8 mouse cellular contexts compared by ENCODE assay signal in the genomic region with DNA sequence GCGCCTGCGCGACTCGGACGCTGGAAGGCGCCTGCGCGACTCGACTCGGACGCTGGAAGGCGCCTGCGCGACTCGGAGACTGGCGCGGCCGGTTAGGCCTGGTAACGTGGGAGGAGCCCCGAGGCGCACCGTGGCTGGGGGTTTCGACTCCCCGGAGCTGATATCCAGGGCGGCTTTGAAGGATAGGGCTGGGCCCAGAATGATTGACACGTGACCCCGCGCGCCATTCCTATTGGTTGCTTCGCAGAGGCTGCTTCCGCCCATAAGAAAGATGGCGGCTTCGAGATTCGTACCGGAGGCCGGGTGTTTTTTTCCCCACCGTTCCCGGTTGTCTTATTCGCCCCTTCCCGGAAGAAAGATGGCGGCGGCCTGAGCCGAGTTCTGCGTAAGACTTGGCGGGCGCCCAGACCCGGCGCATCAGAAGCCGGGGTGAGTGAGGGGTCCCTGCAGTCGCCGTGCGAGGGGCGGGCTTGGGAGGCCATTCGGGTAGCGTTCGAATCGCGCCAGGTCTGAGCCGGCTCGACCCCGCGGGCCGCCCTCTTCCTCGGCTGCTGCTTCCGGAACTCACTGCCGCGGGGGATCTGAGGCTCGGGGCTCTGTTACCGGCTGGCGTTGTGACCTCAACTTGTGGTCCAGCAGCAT. TPM values are rescaled to one million over a fixed set of nuclear protein-coding genes. Genes with fewer than 3 reads are reported as not detected.
DNase-seq lines count a peak whose midpoint lies in the region; ATAC-seq and TF ChIP-seq lines count a peak whose summit lies in the region.

No protein-coding gene starts in this region.

- H3K79me2 ChIP-seq in liver, adult 2 months (ENCODE audit: control insufficient read depth, insufficient read depth, low read length): peaks cover 14% of the 10 kb centered on the region; the same call in 1 of the 2 replicates

- peaks cover 33% of the 10 kb centered on the region for H3K36me3 ChIP-seq in heart, embryonic 12.5 days
- H3K36me3 ChIP-seq in kidney, embryonic 16.5 days (ENCODE audit: insufficient read depth, low read length): peaks cover 26% of the 10 kb centered on the region
- peaks cover 9% of the 10 kb centered on the region; the same call in 1 of the 2 replicates for H3K36me3 ChIP-seq in liver, adult 2 months (ENCODE audit: control insufficient read depth, insufficient read depth, low read length)
- H3K36me3 ChIP-seq in stomach, embryonic 16.5 days (ENCODE audit: control insufficient read depth, insufficient read depth, low read length): no peaks in the 10 kb centered on the region; the same call in none of the 2 replicates

- peak overlapping the region; percentile 82 for H3K4me3 ChIP-seq in heart, embryonic 12.5 days
- H3K4me3 ChIP-seq in kidney, embryonic 16.5 days (ENCODE audit: low read length): peak overlapping the region; percentile 91
- peak overlapping the region; percentile 76 for H3K4me3 ChIP-seq in liver, adult 2 months (ENCODE audit: insufficient read depth, low read depth, low read length)
- peak overlapping the region; percentile 95 for H3K4me3 ChIP-seq in stomach, embryonic 16.5 days (replicated peaks; ENCODE audit: low read length)

- peaks cover 27% of the 10 kb centered on the region for H3K4me1 ChIP-seq in heart, embryonic 12.5 days (replicated peaks)
- H3K4me1 ChIP-seq in kidney, embryonic 16.5 days (ENCODE audit: insufficient read depth, low read length): peaks cover 24% of the 10 kb centered on the region
- peaks cover 10% of the 10 kb centered on the region for H3K4me1 ChIP-seq in liver, adult 2 months (ENCODE audit: control insufficient read depth, insufficient read depth, low read length)
- H3K4me1 ChIP-seq in stomach, embryonic 16.5 days (ENCODE audit: control insufficient read depth, insufficient read depth, low read length): peaks cover 21% of the 10 kb centered on the region

- peak overlapping the region; percentile 75 for H3K4me2 ChIP-seq in heart, embryonic 12.5 days
- peak overlapping the region; percentile 77 for H3K4me2 ChIP-seq in kidney, embryonic 16.5 days (replicated peaks; ENCODE audit: low read depth, low read length)
- H3K4me2 ChIP-seq in stomach, embryonic 16.5 days (ENCODE audit: low read depth, low read length): peak overlapping the region; percentile 80

- no peaks in the 10 kb centered on the region for H3K27me3 ChIP-seq in heart, embryonic 12.5 days (replicated peaks)
- H3K27me3 ChIP-seq in kidney, embryonic 16.5 days (ENCODE audit: insufficient read depth, low read length): no peaks in the 10 kb centered on the region
- H3K27me3 ChIP-seq in liver, adult 2 months (ENCODE audit: control insufficient read depth, insufficient read depth, low read length): no peaks in the 10 kb centered on the region
- no peaks in the 10 kb centered on the region for H3K27me3 ChIP-seq in stomach, embryonic 16.5 days (ENCODE audit: control insufficient read depth, insufficient read depth, low read length)

- TF ChIP-seq CTCF in brain, embryonic 14.5 days (IDR thresholded peaks at IDR 0.05; ENCODE audit: borderline replicate concordance, extremely low read depth, insufficient read depth, insufficient read length): no peak
- TF ChIP-seq CTCF in liver, adult 2 months (IDR thresholded peaks at IDR 0.05; ENCODE audit: low read depth, low read length): no peak

- peak; percentile 69; the same call in 1 of the 2 replicates for TF ChIP-seq POLR2A in brain, embryonic 14.5 days (IDR thresholded peaks at IDR 0.05; ENCODE audit: borderline replicate concordance, extremely low read depth, insufficient read depth, insufficient read length, poor library complexity, severe bottlenecking)
- TF ChIP-seq POLR2A in liver, adult 2 months (IDR thresholded peaks at IDR 0.05; ENCODE audit: extremely low read depth, insufficient read depth, low read length): no peak

- DNase-seq in CD4-positive, CD25-positive, alpha-beta regulatory T cell, adult 2 months (ENCODE audit: low read depth, low spot score): peak; percentile 97
- DNase-seq in brain, embryonic 14.5 days (ENCODE audit: low read depth): peak; percentile 98
- peak; percentile 85 for DNase-seq in liver, adult 2 months (ENCODE audit: extremely low read depth, low read depth, low spot score)

- peak; percentile 83 for ATAC-seq in erythroblast, adult 5-6 weeks (replicated peaks; ENCODE audit: low FRiP score, poor library complexity, severe bottlenecking)
- ATAC-seq in heart, embryonic 12.5 days (ENCODE audit: insufficient number of reproducible peaks, low FRiP score): peak; percentile 89
- peak; percentile 92 for ATAC-seq in kidney, embryonic 16.5 days (ENCODE audit: low FRiP score, low TSS enrichment)
- ATAC-seq in monocyte, adult 5-6 weeks (replicated peaks; ENCODE audit: insufficient number of reproducible peaks, low FRiP score, low TSS enrichment, poor library complexity, severe bottlenecking): peak; percentile 84
- ATAC-seq in stomach, embryonic 16.5 days (ENCODE audit: insufficient read depth, low FRiP score): peak; percentile 91

- H3K9me3 ChIP-seq in heart, embryonic 12.5 days (replicated peaks): no peaks in the 10 kb centered on the region
- no peaks in the 10 kb centered on the region for H3K9me3 ChIP-seq in kidney, embryonic 16.5 days (ENCODE audit: low read length)
- no peaks in the 10 kb centered on the region for H3K9me3 ChIP-seq in stomach, embryonic 16.5 days (replicated peaks; ENCODE audit: control insufficient read depth, low read length)

- peak overlapping the region; percentile 93 for H3K27ac ChIP-seq in heart, embryonic 12.5 days (ENCODE audit: poor library complexity, severe bottlenecking)
- H3K27ac ChIP-seq in kidney, embryonic 16.5 days (ENCODE audit: low read length): peak overlapping the region; percentile 94
- H3K27ac ChIP-seq in liver, adult 2 months (replicated peaks; ENCODE audit: insufficient read depth, low read depth, low read length): peak overlapping the region; percentile 91
- H3K27ac ChIP-seq in stomach, embryonic 16.5 days (ENCODE audit: low read length): peak overlapping the region; percentile 97

- WGBS in heart, embryonic 12.5 days: under 1% methylated on average over 70 of the region's 70 CpGs
- WGBS in kidney, embryonic 16.5 days: under 1% methylated on average over 69 of the region's 70 CpGs
- under 1% methylated on average over 70 of the region's 70 CpGs for WGBS in liver, adult 2 months
- WGBS in stomach, embryonic 16.5 days: under 1% methylated on average over 70 of the region's 70 CpGs

- H3K9ac ChIP-seq in heart, embryonic 12.5 days: peak overlapping the region; percentile 82
- H3K9ac ChIP-seq in kidney, embryonic 16.5 days (replicated peaks; ENCODE audit: low read length): peak overlapping the region; percentile 94
- peak overlapping the region; percentile 90 for H3K9ac ChIP-seq in liver, adult 2 months (ENCODE audit: low read depth, low read length)
- H3K9ac ChIP-seq in stomach, embryonic 16.5 days (ENCODE audit: low read length): peak overlapping the region; percentile 94

RNA-seq across cellular contexts. Expression of gene Sdf4, which starts 0.4 kb away (rescaled TPM):
- 36.8 and 61.3 TPM in 2 replicates for polyA plus RNA-seq in brain, embryonic 14.5 days (2012; rRNA removed)
- total RNA-seq in erythroblast, adult 5-6 weeks (2015; ENCODE audit: low replicate concordance): 11.1 and 16.7 TPM in 2 replicates
- total RNA-seq in erythroblast, adult 5-6 weeks (2017; ENCODE audit: low replicate concordance): 101 and 127 TPM in 2 replicates
- polyA plus RNA-seq in heart, embryonic 12.5 days (2016; fragmentation: Nextera tagmentation; extraction: Ambion mirVana): 138 and 140 TPM in 2 replicates
- polyA plus RNA-seq in kidney, embryonic 16.5 days (2015; fragmentation: Nextera tagmentation; extraction: Ambion mirVana): 173 and 182 TPM in 2 replicates
- total RNA-seq in liver, adult 2 months (2014; rRNA removed): 141 and 156 TPM in 2 replicates
- polyA plus RNA-seq in liver, adult 2 months (2012; rRNA removed): 34.9 and 37.2 TPM in 2 replicates
- total RNA-seq in monocyte, adult 5-6 weeks (2017): 300 to 351 TPM (median 344 TPM) in 3 replicates
- polyA plus RNA-seq in stomach, embryonic 16.5 days (2015; fragmentation: Nextera tagmentation; extraction: Ambion mirVana): 165 and 166 TPM in 2 replicates

RNA-seq across cellular contexts. Expression of gene B3galt6, which starts 0.6 kb away (rescaled TPM):
- polyA plus RNA-seq in brain, embryonic 14.5 days (2012; rRNA removed): 19.3 and 22.2 TPM in 2 replicates
- 1.0 and 4.4 TPM in 2 replicates for total RNA-seq in erythroblast, adult 5-6 weeks (2015; ENCODE audit: low replicate concordance)
- 1.2 and 1.4 TPM in 2 replicates for total RNA-seq in erythroblast, adult 5-6 weeks (2017; ENCODE audit: low replicate concordance)
- 10.3 and 11.0 TPM in 2 replicates for polyA plus RNA-seq in heart, embryonic 12.5 days (2016; fragmentation: Nextera tagmentation; extraction: Ambion mirVana)
- 18.0 and 18.7 TPM in 2 replicates for polyA plus RNA-seq in kidney, embryonic 16.5 days (2015; fragmentation: Nextera tagmentation; extraction: Ambion mirVana)
- total RNA-seq in liver, adult 2 months (2014; rRNA removed): 2.8 TPM in 2 replicates
- polyA plus RNA-seq in liver, adult 2 months (2012; rRNA removed): 2.5 and 2.6 TPM in 2 replicates
- 2.8 to 3.5 TPM (median 3.1 TPM) in 3 replicates for total RNA-seq in monocyte, adult 5-6 weeks (2017)
- 11.0 and 11.6 TPM in 2 replicates for polyA plus RNA-seq in stomach, embryonic 16.5 days (2015; fragmentation: Nextera tagmentation; extraction: Ambion mirVana)

RNA-seq across cellular contexts. Expression of gene Tnfrsf4, which starts 20.6 kb away (rescaled TPM):
- polyA plus RNA-seq in brain, embryonic 14.5 days (2012; rRNA removed): 3.3 and 4.4 TPM in 2 replicates
- 5.2 TPM in 1 of 2 replicates, not detected in the other for total RNA-seq in erythroblast, adult 5-6 weeks (2015; ENCODE audit: low replicate concordance)
- total RNA-seq in erythroblast, adult 5-6 weeks (2017; ENCODE audit: low replicate concordance): 5.5 TPM in 1 of 2 replicates, not detected in the other
- polyA plus RNA-seq in heart, embryonic 12.5 days (2016; fragmentation: Nextera tagmentation; extraction: Ambion mirVana): 0.37 TPM in 1 of 2 replicates, not detected in the other
- polyA plus RNA-seq in kidney, embryonic 16.5 days (2015; fragmentation: Nextera tagmentation; extraction: Ambion mirVana): 0.90 and 1.2 TPM in 2 replicates
- total RNA-seq in liver, adult 2 months (2014; rRNA removed): 0.65 and 0.67 TPM in 2 replicates
- polyA plus RNA-seq in liver, adult 2 months (2012; rRNA removed): 0.83 and 2.5 TPM in 2 replicates
- total RNA-seq in monocyte, adult 5-6 weeks (2017): 1.8 to 6.6 TPM (median 5.3 TPM) in 3 replicates
- polyA plus RNA-seq in stomach, embryonic 16.5 days (2015; fragmentation: Nextera tagmentation; extraction: Ambion mirVana): 0.30 and 0.87 TPM in 2 replicates

RNA-seq across cellular contexts. Expression of gene C1qtnf12, which starts 30.9 kb away (rescaled TPM):
- 8.6 and 11.0 TPM in 2 replicates for polyA plus RNA-seq in brain, embryonic 14.5 days (2012; rRNA removed)
- total RNA-seq in erythroblast, adult 5-6 weeks (2015; ENCODE audit: low replicate concordance): 99.9 and 100 TPM in 2 replicates
- 21.5 and 35.8 TPM in 2 replicates for total RNA-seq in erythroblast, adult 5-6 weeks (2017; ENCODE audit: low replicate concordance)
- polyA plus RNA-seq in heart, embryonic 12.5 days (2016; fragmentation: Nextera tagmentation; extraction: Ambion mirVana): 21.1 and 23.8 TPM in 2 replicates
- polyA plus RNA-seq in kidney, embryonic 16.5 days (2015; fragmentation: Nextera tagmentation; extraction: Ambion mirVana): 123 and 137 TPM in 2 replicates
- 1.8 and 2.1 TPM in 2 replicates for total RNA-seq in liver, adult 2 months (2014; rRNA removed)
- polyA plus RNA-seq in liver, adult 2 months (2012; rRNA removed): 2.6 and 3.3 TPM in 2 replicates
- total RNA-seq in monocyte, adult 5-6 weeks (2017): 0.85 to 1.4 TPM in 2 of 3 replicates, not detected in the other
- 32.0 and 37.6 TPM in 2 replicates for polyA plus RNA-seq in stomach, embryonic 16.5 days (2015; fragmentation: Nextera tagmentation; extraction: Ambion mirVana)

RNA-seq across cellular contexts. Expression of gene Tnfrsf18, which starts 32.9 kb away (rescaled TPM):
- 0.24 and 0.25 TPM in 2 replicates for polyA plus RNA-seq in brain, embryonic 14.5 days (2012; rRNA removed)
- 16.5 TPM in 1 of 2 replicates, not detected in the other for total RNA-seq in erythroblast, adult 5-6 weeks (2015; ENCODE audit: low replicate concordance)
- 2.3 and 2.9 TPM in 2 replicates for total RNA-seq in erythroblast, adult 5-6 weeks (2017; ENCODE audit: low replicate concordance)
- polyA plus RNA-seq in heart, embryonic 12.5 days (2016; fragmentation: Nextera tagmentation; extraction: Ambion mirVana): 1.9 and 2.1 TPM in 2 replicates
- 1.3 and 2.5 TPM in 2 replicates for polyA plus RNA-seq in kidney, embryonic 16.5 days (2015; fragmentation: Nextera tagmentation; extraction: Ambion mirVana)
- 0.94 TPM in 1 of 2 replicates, not detected in the other for total RNA-seq in liver, adult 2 months (2014; rRNA removed)
- 0.41 and 0.81 TPM in 2 replicates for polyA plus RNA-seq in liver, adult 2 months (2012; rRNA removed)
- total RNA-seq in monocyte, adult 5-6 weeks (2017): 29.2 to 74.7 TPM (median 38.4 TPM) in 3 replicates
- polyA plus RNA-seq in stomach, embryonic 16.5 days (2015; fragmentation: Nextera tagmentation; extraction: Ambion mirVana): 2.4 and 3.1 TPM in 2 replicates

Comparison
In these comparisons a context has a peak if more than half of its experiments do, and no peak if none do; other contexts are left out.
1. Peak in every context shown above with its lines: DNase-seq, ATAC-seq, H3K4me3 ChIP-seq and H3K27ac ChIP-seq.